23 mouse cellular contexts compared by ENCODE assay signal in genomic region chr4:100391021-100391420, GRCm38 (mm10).
"Had no signal": no experiment of that assay in that cellular context is flagged by ENCODE, and none has a peak within 500 bp of the region (broad histone marks: within the 10 kb centered on the region; RNA-seq: fewer than 3 reads in every experiment).

No protein-coding gene starts in this region.

- H3K27me3 ChIP-seq: embryonic facial prominence, embryonic 12.5 days; embryonic facial prominence, embryonic 13.5 days; embryonic facial prominence, embryonic 15.5 days; forebrain, embryonic 12.5 days; forebrain, embryonic 13.5 days; forebrain, embryonic 15.5 days; heart, embryonic 12.5 days; heart, embryonic 13.5 days had no signal

- H3K9me3 ChIP-seq: embryonic facial prominence, embryonic 12.5 days; embryonic facial prominence, embryonic 13.5 days; embryonic facial prominence, embryonic 15.5 days; forebrain, embryonic 10.5 days; forebrain, embryonic 12.5 days; forebrain, embryonic 13.5 days; forebrain, embryonic 15.5 days; heart, embryonic 10.5 days; heart, embryonic 13.5 days had no signal

- H3K4me1 ChIP-seq: forebrain, embryonic 10.5 days; forebrain, embryonic 12.5 days; forebrain, embryonic 13.5 days; forebrain, embryonic 15.5 days; heart, embryonic 10.5 days had no signal

- H3K4me3 ChIP-seq: embryonic facial prominence, embryonic 10.5 days; embryonic facial prominence, embryonic 12.5 days; embryonic facial prominence, embryonic 13.5 days; embryonic facial prominence, embryonic 15.5 days; erythroblast, embryonic 14.5 days; forebrain, embryonic 10.5 days; forebrain, embryonic 12.5 days; forebrain, embryonic 13.5 days; forebrain, embryonic 15.5 days; gastrocnemius, adult 2 months; heart, embryonic 10.5 days; heart, embryonic 12.5 days; heart, embryonic 13.5 days had no signal

- H3K36me3 ChIP-seq: embryonic facial prominence, embryonic 10.5 days; embryonic facial prominence, embryonic 12.5 days; embryonic facial prominence, embryonic 13.5 days; embryonic facial prominence, embryonic 15.5 days; forebrain, embryonic 10.5 days; forebrain, embryonic 12.5 days; forebrain, embryonic 15.5 days; heart, embryonic 10.5 days; heart, embryonic 12.5 days; heart, embryonic 13.5 days had no signal

- DNase-seq: cerebellum, postnatal 14 days; embryo, embryonic 11 days; forebrain, postnatal 0 days; gastrocnemius, adult 2 months; gastrocnemius, postnatal 10 days; gastrocnemius, postnatal 14 days; gastrocnemius, postnatal 25 days; gastrocnemius, postnatal 36 days; heart, adult 18-20 months had no signal

- H3K27ac ChIP-seq: embryonic facial prominence, embryonic 10.5 days; embryonic facial prominence, embryonic 12.5 days; embryonic facial prominence, embryonic 13.5 days; embryonic facial prominence, embryonic 15.5 days; forebrain, embryonic 10.5 days; forebrain, embryonic 12.5 days; forebrain, embryonic 13.5 days; forebrain, embryonic 15.5 days; gastrocnemius, adult 2 months; heart, embryonic 10.5 days; heart, embryonic 13.5 days had no signal

- ATAC-seq: forebrain, embryonic 13.5 days; forebrain, embryonic 15.5 days; forebrain, embryonic 16.5 days; forebrain, postnatal 0 days had no signal

- H3K4me2 ChIP-seq: embryonic facial prominence, embryonic 12.5 days; embryonic facial prominence, embryonic 13.5 days; embryonic facial prominence, embryonic 15.5 days; forebrain, embryonic 12.5 days; forebrain, embryonic 13.5 days; forebrain, embryonic 15.5 days; heart, embryonic 11.5 days; heart, embryonic 12.5 days; heart, embryonic 13.5 days had no signal

- H3K9ac ChIP-seq: embryonic facial prominence, embryonic 12.5 days; embryonic facial prominence, embryonic 13.5 days; embryonic facial prominence, embryonic 15.5 days; forebrain, embryonic 12.5 days; forebrain, embryonic 13.5 days; forebrain, embryonic 15.5 days; forebrain, postnatal 0 days; heart, embryonic 12.5 days; heart, embryonic 13.5 days had no signal
